Mouse (Mus musculus) erythroid progenitor cell, adult 5-6 weeks (primary cell): ENCODE results near the gene Trio. TPM values are rescaled to one million over a fixed set of nuclear protein-coding genes. Genes with fewer than 3 reads are reported as not detected.

ENCODE experiments used
- ATAC-seq: replicated peaks from 2 replicates; pipeline ENCODE4 v1.8.0; 2016; ENCODE audit warnings: moderate number of reproducible peaks, mild to moderate bottlenecking, moderate TSS enrichment, inconsistent platforms; ENCODE audit not compliant: poor library complexity, low FRiP score, severe bottlenecking
- total RNA-seq, 2 experiments: library from RNA; stranded (forward) in 1 of 2; stranded (reverse) in 1 of 2; fragments of 150-400 nt in 1 of 2; fragments of 186-747, 209-891 nt in 1 of 2; gene quantifications; 2 replicates each; pipeline versions ENCODE4 v1.2.3 to v1.2.4; 2015 to 2017; ENCODE audit warnings: low replicate concordance in 2 of 2

Gene Trio
- total RNA-seq, 2 experiments from 2014 or later: 3.4 to 6.3 TPM

DNA sequence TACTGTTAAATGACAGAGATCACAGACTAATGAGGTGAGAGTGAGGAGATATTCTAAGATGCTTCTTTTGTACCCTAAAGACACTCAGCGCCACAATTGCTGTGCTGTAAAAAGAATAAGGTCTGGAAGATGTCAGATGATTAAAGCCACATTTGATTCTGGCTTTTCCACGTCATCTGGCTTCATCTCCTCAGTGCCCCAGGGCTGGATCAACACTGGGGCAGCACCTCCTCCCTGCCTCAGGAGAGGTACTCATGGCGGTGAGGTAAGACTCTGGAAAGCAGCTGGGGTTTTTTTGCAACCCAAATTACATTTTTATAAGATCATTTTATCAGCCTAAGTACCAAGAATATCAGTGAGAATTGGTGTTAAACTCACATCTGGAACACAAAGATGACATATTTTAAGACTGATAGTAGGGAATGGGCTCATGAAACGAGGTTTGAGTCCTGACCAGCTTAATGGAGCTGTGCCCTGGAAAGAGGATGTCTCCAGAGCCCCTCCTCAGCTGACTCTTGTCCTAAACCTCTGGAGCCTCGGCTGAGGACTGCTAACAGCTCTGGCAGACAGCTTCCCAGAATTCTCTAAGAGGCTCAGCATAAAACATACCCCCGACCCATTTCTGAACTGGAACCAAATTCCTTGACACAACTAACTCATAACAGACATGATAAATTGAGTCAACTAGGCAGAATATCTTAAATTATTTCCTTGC, 210.8 kb downstream of the Trio start:
- no peak for ATAC-seq

DNA sequence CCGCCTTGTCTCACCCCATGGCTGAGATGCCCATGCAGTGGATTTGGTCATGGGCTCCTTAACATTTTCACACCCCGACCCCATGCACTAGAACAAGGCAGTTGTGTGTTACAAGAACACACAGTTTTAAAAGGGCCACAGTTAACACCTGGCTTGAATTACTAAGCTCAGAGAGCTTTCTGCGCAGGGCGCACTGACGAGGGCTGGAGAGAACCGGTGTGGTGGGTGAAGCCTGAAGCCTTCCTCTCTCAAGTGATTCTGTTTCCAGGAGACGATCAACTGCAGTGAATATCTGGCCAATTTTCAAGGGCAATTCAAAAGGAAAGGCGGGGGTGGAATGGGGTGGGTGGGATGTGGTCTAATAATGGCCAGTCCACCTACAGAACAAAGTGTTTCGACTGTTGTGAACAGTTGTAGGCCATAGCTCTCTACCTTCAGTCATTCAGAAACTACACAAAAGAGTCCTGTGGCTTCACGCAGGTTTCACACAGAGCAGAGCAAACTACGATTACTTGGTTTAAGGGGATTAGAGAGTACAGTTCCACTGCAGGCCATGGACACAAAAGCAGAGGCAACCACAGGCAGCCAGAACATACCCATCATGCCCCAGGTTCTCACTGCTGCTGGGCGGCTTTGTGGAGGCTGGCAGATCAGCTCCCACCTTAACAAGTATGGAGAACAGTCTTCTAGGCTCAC, 214.7 kb downstream of the Trio start:
- ATAC-seq: no peak

DNA sequence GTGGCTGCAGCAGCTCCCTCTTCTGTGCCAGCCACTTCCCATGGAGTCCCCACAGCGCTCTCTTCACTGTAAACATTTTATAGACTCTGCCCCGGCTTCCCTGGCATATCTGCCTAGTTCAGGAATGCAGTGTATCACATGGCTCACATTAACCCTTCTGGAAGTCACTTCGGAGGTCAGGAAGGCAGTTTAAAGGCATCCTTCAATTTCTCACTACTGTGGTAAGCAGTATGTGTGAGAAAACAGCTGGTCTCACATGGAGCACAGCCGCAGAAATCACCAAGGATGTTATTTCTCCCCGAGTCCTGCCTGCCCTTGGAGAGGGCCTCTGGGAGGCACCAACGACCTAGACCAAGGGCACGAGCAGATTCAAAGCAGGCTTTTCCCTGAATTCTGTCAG, 215.4 kb downstream of the Trio start:
- no peak for ATAC-seq

DNA sequence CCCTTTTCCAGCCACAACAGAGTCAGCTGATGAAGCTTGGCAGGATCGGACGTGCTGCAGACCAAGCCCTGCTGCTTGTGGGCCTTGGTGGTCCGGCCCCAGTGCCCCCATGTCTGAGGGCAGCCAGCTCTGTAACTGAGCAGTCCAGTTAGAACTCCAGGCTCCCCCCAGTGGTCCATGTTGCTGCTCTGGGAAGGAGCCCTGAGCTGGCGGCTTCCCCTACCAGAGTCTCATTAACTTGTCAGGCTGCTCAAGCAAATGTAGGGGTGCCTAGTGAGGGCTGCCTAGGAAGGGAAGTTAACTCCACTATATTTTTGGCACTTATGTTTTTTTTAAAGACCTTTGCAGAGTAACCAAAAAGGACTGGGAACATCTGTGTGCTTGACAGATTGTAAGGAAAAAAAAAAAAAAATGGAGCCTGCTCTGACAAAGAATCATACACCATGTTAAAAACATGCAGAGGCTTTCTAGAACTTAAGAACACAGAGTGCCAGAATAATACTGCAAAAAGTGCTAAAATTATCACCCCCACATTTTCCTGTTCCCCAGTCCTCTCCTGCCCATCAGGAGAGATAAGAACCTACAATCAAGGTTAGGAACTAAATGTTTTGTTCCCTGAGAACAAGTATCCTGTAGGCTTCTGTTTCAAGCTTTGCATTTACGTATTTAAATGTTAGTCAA, 216.9 kb downstream of the Trio start:
- ATAC-seq: no peak

DNA sequence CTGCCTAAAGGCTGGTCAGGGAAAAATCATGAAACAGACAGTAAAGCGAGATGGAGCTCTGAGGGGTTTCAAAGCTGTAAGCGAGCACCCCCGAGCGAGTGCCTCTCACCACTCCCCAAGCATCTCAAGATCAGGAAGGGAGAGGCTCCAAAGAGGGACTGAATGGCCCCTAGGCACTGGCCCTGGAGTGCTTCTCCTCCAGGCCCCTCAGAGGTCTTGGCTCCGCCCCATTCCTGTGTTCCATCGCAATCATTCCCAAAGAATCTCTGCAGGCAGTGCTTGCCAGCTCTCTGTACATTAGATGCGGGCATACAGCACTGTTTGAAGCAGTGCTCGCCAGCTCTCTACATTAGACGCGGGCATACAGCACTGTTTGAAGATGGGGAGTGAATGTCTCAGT, 219.4 kb downstream of the Trio start:
- ATAC-seq: no peak

DNA sequence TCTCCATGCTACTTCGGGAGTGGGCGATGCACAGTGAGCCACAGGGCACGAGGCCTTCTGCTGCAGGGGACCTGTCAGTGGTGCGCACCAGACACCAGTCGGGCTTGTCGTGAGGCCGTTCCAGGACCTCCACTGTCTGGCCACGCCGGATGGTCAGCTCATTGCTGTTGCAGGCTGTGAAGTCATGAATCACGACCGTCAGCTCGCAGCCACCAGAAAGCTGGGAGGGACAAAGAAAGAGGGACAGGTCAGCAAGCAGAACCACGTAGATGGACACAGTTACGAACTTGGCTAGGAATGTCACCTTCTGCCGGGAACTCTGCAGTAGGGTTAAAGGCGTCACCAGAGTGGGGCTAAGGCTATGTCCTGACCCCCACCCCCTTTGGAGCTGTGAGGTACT, 220.0 kb downstream of the Trio start:
- no peak for ATAC-seq

DNA sequence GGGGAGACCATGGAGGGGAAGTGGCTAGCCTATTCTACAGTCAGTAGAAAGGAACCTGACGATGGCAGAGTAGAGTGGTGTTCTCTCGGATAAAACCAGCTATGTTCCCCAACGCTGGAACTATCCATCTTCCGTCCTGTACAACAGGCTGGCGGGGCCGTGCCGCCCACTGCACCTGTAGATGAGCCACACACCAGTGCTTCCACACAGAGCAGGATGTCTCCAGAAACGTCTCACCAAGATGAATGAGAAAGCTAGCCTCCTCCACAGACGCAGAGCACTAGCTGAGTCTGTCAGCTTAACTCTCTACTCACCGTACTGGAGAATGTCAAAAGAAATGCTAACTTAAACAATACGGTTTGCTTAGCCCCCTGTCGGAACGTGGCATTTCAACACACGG, 221.2 kb downstream of the Trio start:
- ATAC-seq: no peak

DNA sequence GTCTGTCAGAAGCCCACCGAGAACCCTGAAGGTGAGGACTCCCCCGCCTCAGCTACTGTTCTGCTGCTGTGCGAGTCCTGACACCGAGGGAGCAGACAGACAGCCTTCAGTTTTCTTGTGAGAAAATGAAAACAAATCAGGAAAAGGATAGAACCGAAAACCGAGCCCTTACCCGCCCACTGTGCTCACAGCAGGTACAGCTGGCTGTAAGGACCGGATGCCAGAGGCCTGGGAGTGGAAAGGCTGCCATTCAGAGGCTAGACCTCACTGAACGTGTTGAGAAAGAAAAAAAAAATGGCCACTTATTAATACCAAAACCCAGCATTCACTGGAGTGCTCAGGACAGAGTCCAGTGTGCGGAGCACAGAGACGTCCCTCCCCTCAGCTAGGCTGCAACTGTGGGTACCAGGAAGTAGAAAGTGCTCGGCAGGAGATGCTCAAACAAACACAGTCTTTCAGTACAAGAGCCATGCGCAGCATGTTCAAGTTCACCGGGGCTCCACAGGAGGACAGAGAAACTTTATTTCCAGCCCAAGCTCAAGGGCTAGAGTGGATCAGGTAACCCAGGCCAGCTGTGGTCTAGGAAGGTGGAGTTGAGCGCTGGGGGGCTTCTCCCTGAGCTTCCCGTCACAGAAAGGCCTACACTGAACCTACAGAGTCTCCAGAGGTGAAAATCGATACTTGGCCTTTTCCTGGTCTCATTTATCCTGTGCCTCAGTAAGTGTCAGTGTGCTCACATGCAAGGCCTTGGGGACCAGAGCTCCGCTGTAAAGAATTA, 221.9 kb downstream of the Trio start:
- no peak for ATAC-seq

DNA sequence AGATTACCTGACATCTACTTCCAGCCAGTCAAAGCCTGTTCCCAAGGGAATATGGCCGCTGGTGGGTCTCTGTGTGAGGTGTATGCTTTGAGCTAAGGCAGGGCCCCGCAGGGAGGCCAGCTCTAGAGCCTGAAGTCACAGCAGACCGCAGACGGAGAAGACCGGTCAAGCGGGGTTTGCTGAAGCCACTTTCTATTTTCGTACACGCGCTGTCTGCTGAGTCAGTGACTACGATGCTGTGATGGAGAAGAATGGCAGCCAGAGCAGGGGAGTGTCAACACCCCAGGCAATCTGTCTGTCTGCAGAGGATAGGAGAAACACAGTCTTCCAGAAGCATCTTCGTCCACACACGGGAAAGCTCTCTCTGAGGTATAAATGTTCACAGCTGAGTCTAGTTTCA, 223.4 kb downstream of the Trio start:
- no peak for ATAC-seq

GRCm38 (mm10) chr15:27801177-27801576, 224.5 kb downstream of the Trio start:
- ATAC-seq: no peak

DNA sequence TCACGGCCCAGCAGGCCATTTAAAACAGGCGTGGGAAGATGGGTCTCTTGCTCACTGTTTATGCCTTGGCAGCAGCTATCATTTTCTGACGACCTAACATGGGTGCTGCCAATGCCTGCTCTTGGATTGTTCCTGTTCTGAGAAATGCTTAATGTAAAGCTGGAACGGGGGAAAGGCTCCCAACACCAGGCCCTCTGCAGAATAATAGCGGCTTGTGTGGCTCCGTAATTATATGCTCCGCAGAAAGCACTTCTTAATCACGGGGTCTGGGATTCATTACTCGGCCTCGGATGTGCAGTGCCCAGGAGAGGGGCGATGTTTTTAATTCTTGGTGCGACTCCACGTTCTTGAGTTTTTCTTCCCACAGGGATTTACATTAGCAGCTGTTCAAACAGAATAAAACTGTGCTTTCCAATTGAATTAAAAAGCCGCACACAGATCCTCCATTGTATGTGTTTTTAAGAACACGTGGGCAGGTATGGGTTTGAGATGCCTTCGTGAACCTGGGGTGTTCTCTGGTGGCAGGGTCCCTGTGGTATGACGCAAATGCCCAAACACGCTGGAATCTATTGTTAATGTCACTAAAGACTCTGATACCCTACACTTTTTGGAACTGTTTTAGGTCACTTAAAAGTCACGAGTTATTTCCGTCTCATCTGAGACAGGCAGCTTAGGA, 228.0 kb downstream of the Trio start:
- no peak for ATAC-seq

DNA sequence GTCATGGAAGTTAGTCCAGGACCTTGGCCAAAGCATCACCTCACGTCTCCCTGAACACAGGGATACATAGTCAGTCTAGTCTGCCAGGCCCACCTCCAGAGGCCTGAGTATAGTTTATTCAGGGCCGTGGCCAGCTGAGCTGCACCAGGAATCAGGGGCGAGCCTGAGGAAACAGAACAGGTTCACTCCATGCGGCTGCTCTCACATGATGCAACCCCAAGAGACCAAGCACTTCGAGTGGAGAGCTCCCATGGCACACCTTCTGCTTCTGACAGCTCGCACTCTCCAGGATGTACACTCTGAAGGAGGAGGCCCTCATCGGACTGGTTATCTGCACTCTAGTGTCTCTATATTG, 228.8 kb downstream of the Trio start:
- no peak for ATAC-seq

DNA sequence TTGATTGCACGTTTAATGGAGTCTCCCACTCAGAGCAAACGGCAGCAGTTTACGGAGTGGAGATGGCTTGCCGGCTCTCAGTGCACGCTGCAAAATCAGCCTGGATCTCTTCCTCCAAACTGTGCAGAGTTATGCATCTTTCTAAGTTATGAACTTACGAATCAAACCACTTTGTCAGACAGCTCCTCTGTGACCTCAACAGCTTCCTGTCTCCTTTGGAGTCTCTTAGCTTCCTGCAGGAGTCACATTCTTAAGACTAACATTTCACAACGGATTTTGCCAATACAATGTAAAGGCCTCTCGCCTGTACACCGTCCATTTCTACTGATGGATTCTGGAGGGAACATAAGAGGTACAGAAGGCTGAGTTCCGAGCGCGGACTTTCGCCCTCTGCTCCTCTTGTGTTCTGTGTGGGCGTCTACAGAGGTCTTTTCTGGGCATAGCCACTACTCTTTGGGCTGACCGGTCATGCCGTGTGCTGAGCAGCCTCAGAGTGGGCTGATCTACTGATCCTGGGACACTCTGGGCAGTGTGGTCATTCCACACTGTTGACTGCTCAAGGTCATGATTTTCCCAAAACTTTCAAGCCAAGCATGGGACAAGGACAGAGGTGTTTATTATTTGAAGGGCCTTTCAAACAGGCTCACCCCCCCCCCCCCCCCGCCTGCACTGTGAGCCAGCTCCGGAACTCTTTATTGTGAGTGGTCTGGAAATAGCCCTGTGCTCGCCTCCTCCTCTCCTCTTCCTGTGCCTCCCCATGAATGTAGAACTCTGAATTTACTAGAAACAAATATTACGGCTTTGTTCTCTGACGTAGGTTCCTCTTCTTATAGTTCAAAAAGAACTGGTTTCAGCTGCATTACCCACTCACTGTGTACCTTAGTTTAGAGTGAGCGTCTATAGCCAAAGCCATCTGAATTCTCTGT, 229.4 kb downstream of the Trio start:
- ATAC-seq: no peak

- ATAC-seq: no peak
These were observed 232.4 kb downstream of the Trio start for GRCm38 (mm10) chr15:27793284-27793683.

DNA sequence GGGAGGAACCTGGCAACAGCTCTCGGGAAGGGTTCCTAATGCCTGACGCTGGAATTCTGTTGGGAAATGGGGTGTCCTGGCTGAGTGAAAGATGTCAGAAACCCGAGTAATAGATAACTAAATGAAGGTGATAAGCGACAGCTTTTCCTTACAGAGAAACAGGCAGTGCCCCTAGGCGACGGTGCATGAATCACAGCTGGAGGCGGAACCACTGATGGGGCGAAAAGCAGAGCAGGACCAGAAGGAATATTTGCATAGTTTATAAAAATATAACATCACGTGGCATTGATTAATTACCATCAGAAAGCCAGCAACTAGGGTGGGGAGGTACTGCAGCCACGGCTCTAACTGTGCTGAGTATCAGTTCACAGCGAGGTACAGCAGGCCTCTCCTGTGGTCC, 233.2 kb downstream of the Trio start:
- no peak for ATAC-seq

DNA sequence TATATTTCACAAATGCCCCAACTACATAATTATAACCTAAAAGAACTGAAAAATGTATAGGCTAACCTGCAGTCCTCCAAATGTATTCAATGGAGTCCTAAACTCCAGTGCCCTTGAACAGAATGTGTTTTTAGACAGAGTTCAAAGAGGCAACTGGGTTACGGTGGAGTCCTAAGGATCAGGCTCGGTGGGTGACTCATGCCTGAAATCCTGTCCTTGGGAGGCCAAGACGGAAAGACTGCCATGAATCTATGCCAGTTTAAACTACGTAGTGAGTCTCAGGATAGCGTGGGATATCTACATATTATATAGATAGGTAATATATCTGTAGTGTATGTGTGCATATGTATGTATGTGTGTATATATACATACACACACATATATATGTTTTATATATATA, 234.5 kb downstream of the Trio start:
- no peak for ATAC-seq

DNA sequence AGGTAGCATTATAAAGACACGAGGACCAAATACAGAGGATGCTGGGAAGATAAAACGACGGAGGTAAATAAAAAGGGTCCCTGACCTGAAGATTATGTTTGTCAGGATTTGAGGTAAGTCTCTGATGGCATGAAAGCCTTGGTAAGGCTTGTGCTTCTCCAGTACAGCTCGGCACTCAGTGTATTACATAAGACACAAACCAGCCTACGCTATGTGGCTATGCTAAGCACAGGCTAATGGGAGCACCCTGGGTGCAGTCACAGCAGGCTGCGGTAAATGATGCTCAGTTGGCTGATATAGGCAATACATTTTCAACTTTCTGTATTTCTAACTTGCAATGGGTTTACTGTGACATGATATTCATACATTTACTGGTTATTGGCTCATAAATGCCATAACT, 234.9 kb downstream of the Trio start:
- ATAC-seq: no peak

DNA sequence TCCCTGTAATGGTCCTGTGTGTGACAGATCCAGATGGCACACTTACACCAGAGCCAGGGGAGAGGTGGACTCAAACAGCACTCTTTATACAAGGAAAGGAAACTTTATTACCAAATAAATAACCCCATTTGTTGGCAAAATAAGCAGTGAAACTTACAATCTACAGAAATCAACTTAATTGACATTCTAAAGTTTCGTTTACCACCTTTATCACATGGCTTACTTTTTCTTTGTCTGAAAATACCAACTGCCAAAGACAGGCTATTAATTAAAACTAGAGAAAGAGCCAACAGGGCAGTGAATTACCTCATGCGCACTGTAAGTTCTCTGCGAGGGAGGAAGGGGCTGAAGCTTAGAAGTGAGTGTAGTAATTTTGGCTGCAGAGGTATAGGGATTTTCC, 236.3 kb downstream of the Trio start:
- ATAC-seq: no peak
